Mouse (Mus musculus) stomach, embryonic 14.5 days (tissue): ENCODE data around the gene Sirt7. TPM values are rescaled to one million over a fixed set of nuclear protein-coding genes. Genes with fewer than 3 reads are reported as not detected.
A peak's percentile ranks its signal among the peaks of the same experiment; 100 is the strongest.

Experiments
- ATAC-seq: fragments of 200-750 bp; cut with Nextera tagmentation; 2 replicates; pipeline ENCODE4 v1.8.0; 2017; ENCODE audit warnings: low read depth, moderate TSS enrichment; ENCODE audit not compliant: insufficient number of reproducible peaks, insufficient read depth, low FRiP score
- H3K27ac ChIP-seq: fragments of 300-500 bp; sonication (generic); 2 replicates; pipeline ENCODE4 v1.5.1; 2014; ENCODE audit warnings: mild to moderate bottlenecking, low read length, moderate library complexity, mixed read lengths
- H3K27me3 ChIP-seq: fragments of 300-500 bp; sonication (generic); 2 replicates; pipeline ENCODE4 v1.6.1; 2014; ENCODE audit warnings: low read length, control low read depth, mixed read lengths; ENCODE audit not compliant: control insufficient read depth, insufficient read depth
- H3K36me3 ChIP-seq: fragments of 300-500 bp; sonication (generic); 2 replicates; pipeline ENCODE4 v1.6.1; 2014; ENCODE audit warnings: mild to moderate bottlenecking, control low read depth, low read length, moderate library complexity, mixed read lengths; ENCODE audit not compliant: control insufficient read depth, insufficient read depth
- H3K4me1 ChIP-seq: fragments of 300-500 bp; sonication (generic); 2 replicates; pipeline ENCODE4 v1.6.1; 2014; ENCODE audit warnings: low read length, control low read depth, mixed read lengths; ENCODE audit not compliant: control insufficient read depth, insufficient read depth
- H3K4me2 ChIP-seq: fragments of 300-500 bp; sonication (generic); replicated peaks from 2 replicates; pipeline ENCODE4 v1.6.1; 2014; ENCODE audit warnings: low read depth, low read length, control low read depth
- H3K4me3 ChIP-seq: fragments of 300-500 bp; sonication (generic); 2 replicates; pipeline ENCODE4 v1.5.1; 2014; ENCODE audit warnings: low read depth, low read length, control low read depth
- H3K9ac ChIP-seq: fragments of 300-500 bp; sonication (generic); replicated peaks from 2 replicates; pipeline ENCODE4 v1.6.1; 2014; ENCODE audit warnings: low read depth, mild to moderate bottlenecking, control low read depth, low read length, moderate library complexity, mixed read lengths
- H3K9me3 ChIP-seq: fragments of 300-500 bp; sonication (generic); 2 replicates; pipeline ENCODE4 v1.6.1; 2016; ENCODE audit warnings: low read depth, low read length, control low read depth; ENCODE audit not compliant: control insufficient read depth
- WGBS: fragments of 180-500 bp; shearing (Covaris S2); extraction: QIAGEN DNeasy Blood & Tissue Kit; methylation state at CpG from one replicate; pipeline ENCODE4 v1.1.7; 2014; 5-methylcytosine and 5-hydroxymethylcytosine counted together
- polyA plus RNA-seq: library from polyadenylated mRNA; unstranded; fragments of >200 nt; fragmentation: Nextera tagmentation; extraction: Ambion mirVana; gene quantifications from 2 replicates; pipeline ENCODE4 v1.2.1, GENCODE M21; 2014

Gene Sirt7
- polyA plus RNA-seq, 1 experiment from 2014 or later = 36.1 TPM

GRCm38 (mm10) chr11:120627468-120628300 is 2.6 kb upstream of the Sirt7 start:
- 80% methylated on average over 22 of the region's 22 CpGs for WGBS
- ATAC-seq = no peak
- peaks cover 37% of the 10 kb centered on the region for H3K4me1 ChIP-seq

GRCm38 (mm10) chr11:120626785-120627467 is 1.9 kb upstream of the Sirt7 start:
- no peaks in the 10 kb centered on the region for H3K27me3 ChIP-seq
- no peak for ATAC-seq
- WGBS = 90% methylated on average over 11 of the region's 11 CpGs
- peaks cover 32% of the 10 kb centered on the region for H3K4me1 ChIP-seq
- peaks cover 22% of the 10 kb centered on the region for H3K36me3 ChIP-seq
- no peak overlapping the region for H3K9ac ChIP-seq
- H3K4me3 ChIP-seq = no peak overlapping the region
- no peak overlapping the region for H3K27ac ChIP-seq
- H3K9me3 ChIP-seq = no peaks in the 10 kb centered on the region
- no peak overlapping the region for H3K4me2 ChIP-seq

More at GRCm38 (mm10) chr11:120627468-120628300, 2.6 kb upstream of the Sirt7 start:
- Histone ChIP-seq H3K36me3 (peaks cover 22% of the 10 kb centered on the region), H3K4me3 (no peak overlapping the region), H3K27ac (no peak overlapping the region), H3K27me3 (no peaks in the 10 kb centered on the region), H3K9ac (no peak overlapping the region), H3K9me3 (no peaks in the 10 kb centered on the region), H3K4me2 (no peak overlapping the region)

- peaks cover 40% of the 10 kb centered on the region for H3K36me3 ChIP-seq
- peak overlapping the region; percentile 81 for H3K27ac ChIP-seq
- ATAC-seq = peak; percentile 83
- WGBS = 0% methylated on average over 53 of the region's 53 CpGs
- peak overlapping the region; percentile 92 for H3K4me2 ChIP-seq
- no peaks in the 10 kb centered on the region for H3K27me3 ChIP-seq
- H3K4me3 ChIP-seq = peak overlapping the region; percentile 96
- peak overlapping the region; percentile 58 for H3K9ac ChIP-seq
- H3K9me3 ChIP-seq = no peaks in the 10 kb centered on the region
- H3K4me1 ChIP-seq = peaks cover 11% of the 10 kb centered on the region
Observed at GRCm38 (mm10) chr11:120624680-120625111, 344 bp downstream of the Sirt7 start.

GRCm38 (mm10) chr11:120623961-120624679 is 920 bp downstream of the Sirt7 start:
- H3K4me3 ChIP-seq = peak overlapping the region; percentile 96
- H3K27ac ChIP-seq = peak overlapping the region; percentile 81
- no peaks in the 10 kb centered on the region for H3K27me3 ChIP-seq
- peaks cover 38% of the 10 kb centered on the region for H3K36me3 ChIP-seq
- peaks cover 10% of the 10 kb centered on the region for H3K4me1 ChIP-seq
- peak overlapping the region; percentile 58 for H3K9ac ChIP-seq
- ATAC-seq = peak; percentile 85
- 11% methylated on average over 30 of the region's 30 CpGs for WGBS
- no peaks in the 10 kb centered on the region for H3K9me3 ChIP-seq
- H3K4me2 ChIP-seq = peak overlapping the region; percentile 92

- no peak overlapping the region for H3K27ac ChIP-seq
- peaks cover 40% of the 10 kb centered on the region for H3K36me3 ChIP-seq
- H3K9ac ChIP-seq = no peak overlapping the region
- no peak overlapping the region for H3K4me2 ChIP-seq
- H3K9me3 ChIP-seq = no peaks in the 10 kb centered on the region
- no peaks in the 10 kb centered on the region for H3K27me3 ChIP-seq
- peaks cover 10% of the 10 kb centered on the region for H3K4me1 ChIP-seq
- H3K4me3 ChIP-seq = no peak overlapping the region
- 88% methylated on average over 6 of the region's 6 CpGs for whole genome bisulfite sequencing
- no peak for ATAC-seq
Observed at GRCm38 (mm10) chr11:120622805-120623204, 2.2 kb downstream of the Sirt7 start.

- no peak for ATAC-seq
Observed at GRCm38 (mm10) chr11:120620195-120620594, 4.8 kb downstream of the Sirt7 start.

GRCm38 (mm10) chr11:120618619-120619535 is 6.2 kb downstream of the Sirt7 start:
- 94% methylated on average over 25 of the region's 25 CpGs for WGBS
- Histone ChIP-seq H3K36me3 (peaks cover 36% of the 10 kb centered on the region), H3K27ac (no peak overlapping the region)

More at GRCm38 (mm10) chr11:120620195-120620594, 4.8 kb downstream of the Sirt7 start:
- H3K27ac ChIP-seq = no peak overlapping the region
- no peak overlapping the region for H3K4me2 ChIP-seq
- peaks cover 33% of the 10 kb centered on the region for H3K36me3 ChIP-seq
- no peaks in the 10 kb centered on the region for H3K9me3 ChIP-seq
- H3K4me3 ChIP-seq = no peak overlapping the region
- H3K4me1 ChIP-seq = peaks cover 17% of the 10 kb centered on the region
- no peaks in the 10 kb centered on the region for H3K27me3 ChIP-seq
- H3K9ac ChIP-seq = no peak overlapping the region
- WGBS = 93% methylated on average over 14 of the region's 14 CpGs

More at GRCm38 (mm10) chr11:120618619-120619535, 6.2 kb downstream of the Sirt7 start:
- no peak overlapping the region for H3K4me3 ChIP-seq
- no peak for ATAC-seq
- H3K27me3 ChIP-seq = no peaks in the 10 kb centered on the region
- H3K4me2 ChIP-seq = no peak overlapping the region
- H3K4me1 ChIP-seq = peaks cover 11% of the 10 kb centered on the region
- H3K9me3 ChIP-seq = no peaks in the 10 kb centered on the region
- no peak overlapping the region for H3K9ac ChIP-seq
